ENCODE assay signal across 23 mouse cellular contexts in genomic region chr2:61820203-61820602, GRCm38 (mm10). TPM values are rescaled to one million over a fixed set of nuclear protein-coding genes. Genes with fewer than 3 reads are reported as not detected.
A peak's percentile ranks its signal among the peaks of the same experiment; 100 is the strongest.
DNase-seq lines count a peak whose midpoint lies in the region; ATAC-seq and TF ChIP-seq lines count a peak whose summit lies in the region.
"Had no signal": no experiment of that assay in that cellular context is flagged by ENCODE, and none has a peak within 500 bp of the region (broad histone marks: within the 10 kb centered on the region; RNA-seq: fewer than 3 reads in every experiment).

No protein-coding gene starts in this region.

- no peak for TF ChIP-seq POLR2A in CH12.LX (IDR thresholded peaks at IDR 0.05; ENCODE audit: low read depth, low read length)

- 84% methylated on average over 4 of the region's 4 CpGs for WGBS in hindbrain, embryonic 16.5 days

- H3K27ac ChIP-seq in CH12.LX (ENCODE audit: insufficient read depth, low read depth): no peak overlapping the region
- H3K27ac ChIP-seq in hindbrain, embryonic 16.5 days (ENCODE audit: low read depth, low read length): no peak overlapping the region
- H3K27ac ChIP-seq: embryonic facial prominence, embryonic 10.5 days; forebrain, embryonic 10.5 days; gastrocnemius, adult 2 months; heart, adult 2 months; heart, embryonic 15.5 days; hindbrain, embryonic 14.5 days had no signal

- no peaks in the 10 kb centered on the region for H3K27me3 ChIP-seq in CH12.LX (replicated peaks)
- no peaks in the 10 kb centered on the region for H3K27me3 ChIP-seq in hindbrain, embryonic 16.5 days (replicated peaks; ENCODE audit: control insufficient read depth, insufficient read depth, low read length)

- TF ChIP-seq CTCF in CH12.LX (conservative IDR thresholded peaks at IDR 0.05 in 1 of 2, IDR thresholded peaks at IDR 0.05 in 1 of 2; ENCODE audit: low read depth in 2 of 2, low read length in 2 of 2): no peak

- in situ Hi-C loops in CH12.LX (cut with MboI; ENCODE audit: low pct_ligation_motif_present, low pct_unique_long_range_greater_than_20kb, low sequenced_read_pairs): no loop called here

- peaks cover 8% of the 10 kb centered on the region for H3K9me3 ChIP-seq in CH12.LX (replicated peaks; ENCODE audit: low read length)
- no peaks in the 10 kb centered on the region for H3K9me3 ChIP-seq in hindbrain, embryonic 16.5 days (ENCODE audit: control insufficient read depth, low read length)
- H3K9me3 ChIP-seq: embryonic facial prominence, embryonic 10.5 days; forebrain, embryonic 10.5 days; heart, embryonic 15.5 days had no signal

- H3K36me3 ChIP-seq in CH12.LX (replicated peaks in 1 of 2; ENCODE audit: control insufficient read depth in 1 of 2, insufficient read depth in 1 of 2, low read length in 1 of 2): no peaks in the 10 kb centered on the region
- no peaks in the 10 kb centered on the region for H3K36me3 ChIP-seq in hindbrain, embryonic 16.5 days (ENCODE audit: control insufficient read depth, insufficient read depth, low read length)
- H3K36me3 ChIP-seq: embryonic facial prominence, embryonic 10.5 days; forebrain, embryonic 10.5 days; heart, embryonic 15.5 days had no signal

- TF ChIP-seq EP300 in CH12.LX (IDR thresholded peaks at IDR 0.05; ENCODE audit: low read length): 0 out of 2 replicates have a peak, but pooled peaks have one; percentile 23

- peak; percentile 27; the same call in 1 of the 2 replicates for ATAC-seq in megakaryocyte, adult 5-6 weeks (ENCODE audit: poor library complexity, severe bottlenecking)
- no peak for ATAC-seq in hindbrain, embryonic 16.5 days
- ATAC-seq: forebrain, embryonic 14.5 days; intestine, embryonic 16.5 days had no signal

- no peaks in the 10 kb centered on the region for H3K4me1 ChIP-seq in CH12.LX (ENCODE audit: control insufficient read depth in 1 of 2, insufficient read depth in 2 of 2)
- peaks cover 5% of the 10 kb centered on the region for H3K4me1 ChIP-seq in hindbrain, embryonic 16.5 days (ENCODE audit: control insufficient read depth, insufficient read depth, low read depth, low read length)

- dilution Hi-C loops in CH12.LX (cut with MboI; ENCODE audit: extremely low pct_ligation_motif_present, extremely low pct_unique_long_range_greater_than_20kb, low sequenced_read_pairs): no loop called here

- TF ChIP-seq RAD21 in CH12.LX (IDR thresholded peaks at IDR 0.05; ENCODE audit: low read depth, low read length): no peak

- DNase-seq in CH12.LX (ENCODE audit: extremely low read depth): no peak
- DNase-seq in MEL-GATA-1-ER (ENCODE audit: extremely low read depth, low read depth): peak; percentile 17
- no peak for DNase-seq in yolk sac, embryonic 10.5 days (ENCODE audit: low spot score)
- DNase-seq in gastrocnemius, postnatal 4 days (ENCODE audit: low spot score in 2 of 2): no peak
- DNase-seq in urinary bladder, postnatal 25 days (ENCODE audit: low spot score): no peak
- DNase-seq: adrenal gland, postnatal 14 days; cerebellum, adult 18-20 months; cerebellum, adult 9-11 months; cerebellum, postnatal 36 days; gastrocnemius, adult 2 months; gastrocnemius, postnatal 25 days; heart, adult 2 months; heart, postnatal 14 days had no signal

- peak overlapping the region; percentile 53 for H3K9ac ChIP-seq in CH12.LX (ENCODE audit: insufficient read depth, low read depth)
- no peak overlapping the region for H3K9ac ChIP-seq in hindbrain, embryonic 16.5 days (ENCODE audit: low read depth, low read length)
- H3K9ac ChIP-seq: heart, embryonic 15.5 days; hindbrain, embryonic 14.5 days had no signal

- H3K79me2 ChIP-seq in CH12.LX (replicated peaks; ENCODE audit: control insufficient read depth, extremely low read depth, insufficient read depth, poor library complexity, severe bottlenecking): no peaks in the 10 kb centered on the region

- H3K4me3 ChIP-seq in CH12.LX (replicated peaks in 1 of 3; ENCODE audit: low read depth in 2 of 3, low read length in 2 of 3, poor library complexity in 1 of 3): peak overlapping the region in 2 of 3 experiments; percentile 5 to 22
- H3K4me3 ChIP-seq in hindbrain, embryonic 16.5 days (ENCODE audit: low read length): no peak overlapping the region
- H3K4me3 ChIP-seq: embryonic facial prominence, embryonic 10.5 days; forebrain, embryonic 10.5 days; gastrocnemius, adult 2 months; heart, adult 2 months; heart, embryonic 15.5 days had no signal

- H3K4me2 ChIP-seq in CH12.LX (ENCODE audit: insufficient read depth, low read depth, poor library complexity, severe bottlenecking): peak overlapping the region; percentile 94
- H3K4me2 ChIP-seq in hindbrain, embryonic 16.5 days (ENCODE audit: low read length): no peak overlapping the region
- H3K4me2 ChIP-seq: heart, embryonic 11.5 days; heart, embryonic 15.5 days; hindbrain, embryonic 14.5 days had no signal

TF ChIP-seq in CH12.LX, 34 proteins besides CTCF, POLR2A, EP300 and RAD21:
- TF ChIP-seq TBP (conservative IDR thresholded peaks at IDR 0.05; ENCODE audit: low read depth, low read length) (0 out of 2 replicates have a peak, but pooled peaks have one; percentile 30), ELF1 (IDR thresholded peaks at IDR 0.05; ENCODE audit: low read depth, low read length) (0 out of 2 replicates have a peak, but pooled peaks have one; percentile 11), ETS1 (conservative IDR thresholded peaks at IDR 0.05; ENCODE audit: low read depth, low read length) (no peak)

RNA-seq across cellular contexts. Expression of gene Tbr1, which starts 17.5 kb away (rescaled TPM):
- 0.25 and 0.34 TPM in 2 replicates for total RNA-seq in CH12.LX (2012; rRNA removed)
- total RNA-seq in CH12.LX (2014; rRNA removed): 0.05 TPM in 1 of 2 replicates, not detected in the other
- polyA plus RNA-seq in CH12.LX (2012; ENCODE audit: insufficient read length, low read depth): 0.10 and 0.20 TPM in 2 replicates
- total RNA-seq in megakaryocyte, adult 5-6 weeks (2015): 0.05 and 0.09 TPM in 2 replicates
- not detected in 2 replicates for total RNA-seq in megakaryocyte, adult 5-6 weeks (2017)
- polyA plus RNA-seq in hindbrain, embryonic 16.5 days (2015; fragmentation: Nextera tagmentation; extraction: Ambion mirVana): 0.45 and 1.4 TPM in 2 replicates
- total RNA-seq in gastrocnemius, postnatal 4 days (2021): under 1 TPM; 0.36 to 0.49 TPM
- total RNA-seq: adrenal gland, adult 18-20 months; adrenal gland, postnatal 14 days; gastrocnemius, adult 2 months; gastrocnemius, postnatal 25 days; heart, postnatal 14 days had no signal
- polyA plus RNA-seq: heart, adult 2 months; intestine, embryonic 16.5 days had no signal
